Mouse (Mus musculus) bone marrow, adult 2 months (tissue): ENCODE measurements around the gene Dusp11.

ENCODE experiments used
- CTCF ChIP-seq: fragments of 200-500 bp; IDR thresholded peaks from 2 replicates; pipeline ENCODE4 v1.5.1; 2011; ENCODE audit warnings: low read length, control low read depth; ENCODE audit not compliant: control insufficient read depth, insufficient read depth
- POLR2A ChIP-seq: fragments of 200-500 bp; IDR thresholded peaks from 2 replicates; pipeline ENCODE4 v1.6.1; 2011; ENCODE audit warnings: low read depth, mild to moderate bottlenecking, control low read depth, low read length, borderline replicate concordance; ENCODE audit not compliant: control insufficient read depth

DNA sequence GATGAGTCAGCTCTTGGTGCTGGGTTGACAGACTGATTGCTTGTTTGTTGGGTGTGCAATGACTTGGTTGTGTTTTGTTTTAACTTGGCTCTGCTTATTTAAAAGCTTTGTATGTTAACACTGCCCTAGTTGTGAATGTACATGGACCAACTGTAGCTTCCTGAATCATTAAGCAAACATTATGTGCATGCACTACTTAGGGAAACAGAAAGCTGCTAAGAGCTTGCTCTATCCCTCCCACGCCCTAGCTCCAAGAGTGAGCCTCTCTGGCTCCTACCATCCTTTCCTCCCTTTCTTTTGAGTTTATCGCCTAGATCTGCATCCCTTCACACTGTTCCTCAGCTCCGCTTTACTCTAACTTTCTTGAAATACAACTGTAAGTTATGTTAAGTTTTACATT lies 11.9 kb upstream of the Dusp11 start:
- TF ChIP-seq CTCF (no peak), POLR2A (no peak)
